Mouse (Mus musculus): ENCODE measurements around the gene Sf3b3. TPM values are rescaled to one million over a fixed set of nuclear protein-coding genes. Genes with fewer than 3 reads are reported as not detected.

The Sf3b3 gene
- total and polyA plus RNA-seq, 3 experiments: 167 to 224 (median 170) TPM

DNA sequence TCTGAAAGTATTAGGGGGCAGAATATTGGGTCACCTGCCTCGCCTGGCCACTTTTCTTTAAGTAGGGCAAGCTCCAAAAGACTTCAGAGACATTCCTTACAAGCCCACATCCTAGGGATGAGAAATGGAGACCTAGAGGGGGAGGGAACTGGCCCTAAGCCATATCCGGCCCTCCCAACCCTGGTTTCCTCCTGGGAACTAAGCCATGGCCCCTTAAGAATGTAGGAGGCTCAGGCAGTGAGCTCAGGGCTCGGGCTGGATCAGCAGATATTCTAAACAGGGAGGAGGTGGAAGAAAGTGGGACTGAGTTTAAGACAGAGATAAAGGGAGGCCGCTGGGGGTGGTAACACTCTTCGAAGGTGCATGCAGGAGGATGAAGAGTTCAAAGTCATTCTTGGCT, 85.4 kb downstream of the Sf3b3 start:
- Histone ChIP-seq H3K79me2 (ENCODE audit: control insufficient read depth, insufficient read depth, low read length, poor library complexity) (no peaks in the 10 kb centered on the region), H3K27me3 (ENCODE audit: control insufficient read depth in 1 of 2, insufficient read depth in 2 of 2, low read length in 2 of 2) (no peaks in the 10 kb centered on the region), H3K9me3 (replicated peaks; ENCODE audit: insufficient read depth, low read length) (no peaks in the 10 kb centered on the region), H3K4me3 (ENCODE audit: control insufficient read depth in 1 of 2, insufficient read depth in 1 of 2, low read depth in 2 of 2, low read length in 2 of 2) (no peak overlapping the region), H3K27ac (ENCODE audit: control insufficient read depth, low read depth, low read length) (no peak overlapping the region), H3K36me3 (ENCODE audit: control insufficient read depth in 1 of 2, insufficient read depth in 2 of 2, low read length in 2 of 2) (peaks cover 0 to 6% of the 10 kb centered on the region in 2 experiments; a peak in 2 of 4 replicates), H3K9ac (ENCODE audit: control insufficient read depth, low read depth, low read length, poor library complexity, severe bottlenecking) (no peak overlapping the region), H3K4me1 (ENCODE audit: control insufficient read depth in 1 of 2, insufficient read depth in 2 of 2, low read length in 2 of 2) (peaks cover 0 to 24% of the 10 kb centered on the region in 2 experiments; a peak in 3 of 4 replicates)
- DNase-seq (ENCODE audit: low read depth, low spot score): peak; percentile 42
- TF ChIP-seq MYC (IDR thresholded peaks at IDR 0.05; ENCODE audit: low read depth, low read length): no peak
- TF ChIP-seq SMC3 (IDR thresholded peaks at IDR 0.05; ENCODE audit: low read depth, low read length): no peak
- no peak for TF ChIP-seq MXI1 (IDR thresholded peaks at IDR 0.05; ENCODE audit: low read depth, low read length)

- no peak for DNase-seq (ENCODE audit: low read depth, low spot score)
- Histone ChIP-seq H3K27me3 (ENCODE audit: control insufficient read depth in 1 of 2, insufficient read depth in 2 of 2, low read length in 2 of 2) (no peaks in the 10 kb centered on the region), H3K9me3 (replicated peaks; ENCODE audit: insufficient read depth, low read length) (no peaks in the 10 kb centered on the region), H3K4me1 (ENCODE audit: control insufficient read depth in 1 of 2, insufficient read depth in 2 of 2, low read length in 2 of 2) (peaks cover 0 to 24% of the 10 kb centered on the region in 2 experiments; a peak in 3 of 4 replicates), H3K79me2 (ENCODE audit: control insufficient read depth, insufficient read depth, low read length, poor library complexity) (no peaks in the 10 kb centered on the region), H3K27ac (ENCODE audit: control insufficient read depth, low read depth, low read length) (no peak overlapping the region), H3K9ac (ENCODE audit: control insufficient read depth, low read depth, low read length, poor library complexity, severe bottlenecking) (no peak overlapping the region), H3K36me3 (ENCODE audit: control insufficient read depth in 1 of 2, insufficient read depth in 2 of 2, low read length in 2 of 2) (peaks cover 0 to 6% of the 10 kb centered on the region in 2 experiments; a peak in 2 of 4 replicates), H3K4me3 (ENCODE audit: control insufficient read depth in 1 of 2, insufficient read depth in 1 of 2, low read depth in 2 of 2, low read length in 2 of 2) (no peak overlapping the region)
- no peak for TF ChIP-seq POLR2AphosphoS2 (IDR thresholded peaks at IDR 0.05; ENCODE audit: low read length)
- no peak for TF ChIP-seq KAT2A (conservative IDR thresholded peaks at IDR 0.05; ENCODE audit: low read depth, low read length)
These were observed 86.2 kb downstream of the Sf3b3 start for GRCm38 (mm10) chr8:110760280-110760940.

Other genes starting within 250 kb of the Sf3b3 start
- gene Vac14, start 228.2 kb downstream of the Sf3b3 start, total RNA-seq (2012; rRNA removed): 31.1 and 31.7 TPM in 2 replicates
- gene Vac14, start 228.2 kb downstream of the Sf3b3 start, polyA plus RNA-seq (2012; ENCODE audit: insufficient read depth in 1 of 2, insufficient read length in 2 of 2, low read depth in 1 of 2, low replicate concordance in 2 of 2, missing spikeins in 1 of 2): 10 to 100 TPM in 1 of 2 experiments, not detected in 1; 86.0 TPM
- 0.62 and 1.2 TPM in 2 replicates for gene Mtss1l, start 125.3 kb downstream of the Sf3b3 start, total RNA-seq (2012; rRNA removed)
- gene Mtss1l, start 125.3 kb downstream of the Sf3b3 start, polyA plus RNA-seq (2012; ENCODE audit: insufficient read depth in 1 of 2, insufficient read length in 2 of 2, low read depth in 1 of 2, low replicate concordance in 2 of 2, missing spikeins in 1 of 2): 1 to 10 TPM in 1 of 2 experiments, not detected in 1; 4.3 TPM
- gene Il34, start 40.9 kb downstream of the Sf3b3 start, total RNA-seq (2012; rRNA removed): 0.12 and 0.26 TPM in 2 replicates
- gene Il34, start 40.9 kb downstream of the Sf3b3 start, polyA plus RNA-seq (2012; ENCODE audit: insufficient read depth in 1 of 2, insufficient read length in 2 of 2, low read depth in 1 of 2, low replicate concordance in 2 of 2, missing spikeins in 1 of 2): under 1 TPM in 1 of 2 experiments, not detected in 1; 0.18 TPM
- 31.7 and 32.1 TPM in 2 replicates for gene Cog4, start 187 bp downstream of the Sf3b3 start, total RNA-seq (2012; rRNA removed)
- gene Cog4, start 187 bp downstream of the Sf3b3 start, polyA plus RNA-seq (2012; ENCODE audit: insufficient read depth in 1 of 2, insufficient read length in 2 of 2, low read depth in 1 of 2, low replicate concordance in 2 of 2, missing spikeins in 1 of 2): 10 to 100 TPM in 1 of 2 experiments, not detected in 1; 35.3 TPM
- gene Fuk, start 55.7 kb upstream of the Sf3b3 start, total RNA-seq (2012; rRNA removed): 8.3 and 9.1 TPM in 2 replicates
- gene Fuk, start 55.7 kb upstream of the Sf3b3 start, polyA plus RNA-seq (2012; ENCODE audit: insufficient read depth in 1 of 2, insufficient read length in 2 of 2, low read depth in 1 of 2, low replicate concordance in 2 of 2, missing spikeins in 1 of 2): 10 to 100 TPM in 1 of 2 experiments, not detected in 1; 10.6 TPM
- 4.0 and 5.2 TPM in 2 replicates for gene St3gal2, start 73.1 kb upstream of the Sf3b3 start, total RNA-seq (2012; rRNA removed)
- 10 to 100 TPM in 1 of 2 experiments, not detected in 1; 18.0 TPM for gene St3gal2, start 73.1 kb upstream of the Sf3b3 start, polyA plus RNA-seq (2012; ENCODE audit: insufficient read depth in 1 of 2, insufficient read length in 2 of 2, low read depth in 1 of 2, low replicate concordance in 2 of 2, missing spikeins in 1 of 2)
- gene Ddx19a, start 151.0 kb upstream of the Sf3b3 start, total RNA-seq (2012; rRNA removed): 17.0 and 17.3 TPM in 2 replicates
- 100 to 1,000 TPM in 1 of 2 experiments, 10 to 100 TPM in 1; 59.0 to 168 TPM for gene Ddx19a, start 151.0 kb upstream of the Sf3b3 start, polyA plus RNA-seq (2012; ENCODE audit: insufficient read depth in 1 of 2, insufficient read length in 2 of 2, low read depth in 1 of 2, low replicate concordance in 2 of 2, missing spikeins in 1 of 2)
- 17.8 and 18.1 TPM in 2 replicates for gene Ddx19b, start 185.0 kb upstream of the Sf3b3 start, total RNA-seq (2012; rRNA removed)
- 100 to 1,000 TPM in 1 of 2 experiments, 10 to 100 TPM in 1; 18.6 to 112 TPM for gene Ddx19b, start 185.0 kb upstream of the Sf3b3 start, polyA plus RNA-seq (2012; ENCODE audit: insufficient read depth in 1 of 2, insufficient read length in 2 of 2, low read depth in 1 of 2, low replicate concordance in 2 of 2, missing spikeins in 1 of 2)
- gene Aars, start 186.4 kb upstream of the Sf3b3 start, total RNA-seq (2012; rRNA removed): 106 and 132 TPM in 2 replicates
- 100 to 1,000 TPM in 1 of 2 experiments, 10 to 100 TPM in 1; 25.1 to 162 TPM for gene Aars, start 186.4 kb upstream of the Sf3b3 start, polyA plus RNA-seq (2012; ENCODE audit: insufficient read depth in 1 of 2, insufficient read length in 2 of 2, low read depth in 1 of 2, low replicate concordance in 2 of 2, missing spikeins in 1 of 2)
- gene Exosc6, start 209.6 kb upstream of the Sf3b3 start, total RNA-seq (2012; rRNA removed): 19.2 and 26.4 TPM in 2 replicates
- gene Exosc6, start 209.6 kb upstream of the Sf3b3 start, polyA plus RNA-seq (2012; ENCODE audit: insufficient read depth in 1 of 2, insufficient read length in 2 of 2, low read depth in 1 of 2, low replicate concordance in 2 of 2, missing spikeins in 1 of 2): 1 to 10 TPM in 1 of 2 experiments, not detected in 1; 8.0 TPM
- gene Clec18a, start 245.6 kb upstream of the Sf3b3 start, total RNA-seq (2012; rRNA removed): not detected in 2 replicates
- not detected for gene Clec18a, start 245.6 kb upstream of the Sf3b3 start, polyA plus RNA-seq (2012; ENCODE audit: insufficient read depth in 1 of 2, insufficient read length in 2 of 2, low read depth in 1 of 2, low replicate concordance in 2 of 2, missing spikeins in 1 of 2)
- gene Pdpr, start 247.8 kb upstream of the Sf3b3 start, total RNA-seq (2012; rRNA removed): 13.0 and 13.5 TPM in 2 replicates
- gene Pdpr, start 247.8 kb upstream of the Sf3b3 start, polyA plus RNA-seq (2012; ENCODE audit: insufficient read depth in 1 of 2, insufficient read length in 2 of 2, low read depth in 1 of 2, low replicate concordance in 2 of 2, missing spikeins in 1 of 2): 10 to 100 TPM in 1 of 2 experiments, not detected in 1; 13.4 TPM